Mouse (Mus musculus): ENCODE data around the gene Dmrt2. TPM values are rescaled to one million over a fixed set of nuclear protein-coding genes. Genes with fewer than 3 reads are reported as not detected.
A peak's percentile ranks its signal among the peaks of the same experiment; 100 is the strongest.

The Dmrt2 gene
- polyA plus RNA-seq, 1 experiment from 2014 or later, result 0.82 TPM

- Histone ChIP-seq H3K27ac (no peak overlapping the region), H3K36me3 (no peaks in the 10 kb centered on the region), H3K9me3 (no peaks in the 10 kb centered on the region), H3K27me3 (ENCODE audit: insufficient read depth, poor library complexity, severe bottlenecking) (peaks cover 95% of the 10 kb centered on the region), H3K4me1 (replicated peaks) (peaks cover 28% of the 10 kb centered on the region), H3K4me3 (no peak overlapping the region)
- no peak for DNase-seq (ENCODE audit: low spot score)
- WGBS, result 7% methylated on average over 4 of the region's 4 CpGs
These were observed 4.4 kb upstream of the Dmrt2 start for GRCm38 (mm10) chr19:25667836-25668235.

GRCm38 (mm10) chr19:25669593-25670248 lies 2.5 kb upstream of the Dmrt2 start:
- Histone ChIP-seq H3K36me3 (no peaks in the 10 kb centered on the region), H3K9me3 (no peaks in the 10 kb centered on the region), H3K27me3 (ENCODE audit: insufficient read depth, poor library complexity, severe bottlenecking) (peaks cover 100% of the 10 kb centered on the region), H3K4me3 (no peak overlapping the region), H3K27ac (no peak overlapping the region), H3K4me1 (replicated peaks) (peaks cover 41% of the 10 kb centered on the region)
- DNase-seq (ENCODE audit: low spot score), result peak; percentile 14
- WGBS, result 4% methylated on average over 3 of the region's 3 CpGs

DNA sequence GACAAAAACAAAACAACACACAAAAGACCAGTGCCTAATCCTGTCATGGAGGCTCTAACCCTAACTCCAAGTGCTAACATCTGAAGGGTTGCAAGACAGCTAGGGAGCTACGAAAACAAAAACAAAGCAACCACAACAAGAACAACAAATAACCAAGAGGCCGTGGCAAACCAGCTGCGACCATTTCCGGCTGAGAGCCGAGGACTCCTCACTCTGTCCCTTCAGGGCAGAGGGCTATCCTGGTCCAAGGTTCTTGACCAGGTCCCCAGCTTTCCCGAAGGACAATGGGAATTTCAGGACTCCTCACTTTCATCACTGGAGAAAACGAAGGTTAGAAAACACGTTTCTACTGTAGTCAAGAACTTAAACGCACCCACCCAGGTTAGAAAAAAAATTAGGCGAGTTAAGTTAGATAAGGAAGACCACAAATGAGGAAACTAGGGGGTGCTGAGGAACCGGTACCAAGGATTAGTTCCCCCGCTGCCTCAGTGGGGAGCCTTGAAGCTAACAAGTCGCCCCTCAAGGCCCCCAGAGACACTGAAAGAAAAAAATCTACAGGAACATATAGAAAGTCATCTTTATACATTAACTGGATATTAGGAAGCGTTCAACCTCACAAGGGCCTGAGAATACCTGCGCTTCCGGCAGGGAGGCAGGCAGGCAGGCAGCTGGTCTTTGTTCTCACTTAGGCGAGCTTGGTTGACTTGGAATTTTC lies 1.5 kb upstream of the Dmrt2 start:
- Histone ChIP-seq H3K9me3 (no peaks in the 10 kb centered on the region), H3K4me3 (no peak overlapping the region), H3K36me3 (no peaks in the 10 kb centered on the region), H3K27ac (no peak overlapping the region), H3K4me1 (replicated peaks) (peaks cover 37% of the 10 kb centered on the region), H3K27me3 (ENCODE audit: insufficient read depth, poor library complexity, severe bottlenecking) (peaks cover 100% of the 10 kb centered on the region)
- under 1% methylated on average over 17 of the region's 17 CpGs for WGBS
- DNase-seq (ENCODE audit: low spot score), result peak; percentile 31

DNA sequence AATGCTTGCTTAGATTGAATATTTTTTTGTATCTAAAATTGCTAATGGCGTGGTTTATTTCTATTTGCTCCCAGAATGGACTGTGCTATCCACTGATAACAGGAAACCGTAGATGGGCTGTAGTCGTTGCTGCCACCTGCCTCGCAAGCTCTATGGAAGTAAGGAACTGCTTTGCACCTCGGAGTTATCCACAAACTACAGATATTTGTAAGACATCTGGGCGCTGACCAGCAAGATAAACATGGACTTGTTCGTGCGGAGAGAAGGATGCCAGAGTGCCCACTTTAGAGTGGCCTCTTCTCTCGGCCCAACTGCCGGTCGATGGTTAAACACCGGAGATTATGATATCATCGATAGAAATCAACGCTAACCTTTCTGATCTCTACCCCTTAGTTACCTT lies 530 bp upstream of the Dmrt2 start:
- under 1% methylated on average over 14 of the region's 14 CpGs for WGBS
- Histone ChIP-seq H3K27me3 (ENCODE audit: insufficient read depth, poor library complexity, severe bottlenecking) (peaks cover 100% of the 10 kb centered on the region), H3K4me1 (replicated peaks) (peaks cover 28% of the 10 kb centered on the region), H3K4me3 (peak overlapping the region; percentile 59), H3K36me3 (no peaks in the 10 kb centered on the region), H3K9me3 (no peaks in the 10 kb centered on the region), H3K27ac (no peak overlapping the region)
- no peak for DNase-seq (ENCODE audit: low spot score)

GRCm38 (mm10) chr19:25673224-25674055 lies 1.2 kb downstream of the Dmrt2 start:
- peak overlapping the region; percentile 59 for H3K4me3 ChIP-seq
- H3K27ac ChIP-seq, result no peak overlapping the region
- H3K9me3 ChIP-seq, result no peaks in the 10 kb centered on the region
- H3K27me3 ChIP-seq (ENCODE audit: insufficient read depth, poor library complexity, severe bottlenecking), result peaks cover 100% of the 10 kb centered on the region
- H3K4me1 ChIP-seq (replicated peaks), result peaks cover 26% of the 10 kb centered on the region
- WGBS, result under 1% methylated on average over 66 of the region's 66 CpGs
- H3K36me3 ChIP-seq, result no peaks in the 10 kb centered on the region
- DNase-seq (ENCODE audit: low spot score), result peak; percentile 59

- H3K4me3 ChIP-seq, result peak overlapping the region; percentile 59
- peaks cover 26% of the 10 kb centered on the region for H3K4me1 ChIP-seq (replicated peaks)
- peaks cover 96% of the 10 kb centered on the region for H3K27me3 ChIP-seq (ENCODE audit: insufficient read depth, poor library complexity, severe bottlenecking)
- under 1% methylated on average over 15 of the region's 15 CpGs for WGBS
- no peaks in the 10 kb centered on the region for H3K36me3 ChIP-seq
- H3K9me3 ChIP-seq, result no peaks in the 10 kb centered on the region
- H3K27ac ChIP-seq, result no peak overlapping the region
- peak; percentile 9 for DNase-seq (ENCODE audit: low spot score)
These were observed 1.8 kb downstream of the Dmrt2 start for GRCm38 (mm10) chr19:25674056-25674420.

GRCm38 (mm10) chr19:25674744-25675143 lies 2.5 kb downstream of the Dmrt2 start:
- Histone ChIP-seq H3K4me1 (replicated peaks) (peaks cover 26% of the 10 kb centered on the region), H3K27me3 (ENCODE audit: insufficient read depth, poor library complexity, severe bottlenecking) (peaks cover 89% of the 10 kb centered on the region), H3K4me3 (no peak overlapping the region), H3K36me3 (no peaks in the 10 kb centered on the region), H3K27ac (no peak overlapping the region), H3K9me3 (no peaks in the 10 kb centered on the region)
- WGBS, result 3% methylated on average over 8 of the region's 8 CpGs
- DNase-seq (ENCODE audit: low spot score), result peak; percentile 21

DNA sequence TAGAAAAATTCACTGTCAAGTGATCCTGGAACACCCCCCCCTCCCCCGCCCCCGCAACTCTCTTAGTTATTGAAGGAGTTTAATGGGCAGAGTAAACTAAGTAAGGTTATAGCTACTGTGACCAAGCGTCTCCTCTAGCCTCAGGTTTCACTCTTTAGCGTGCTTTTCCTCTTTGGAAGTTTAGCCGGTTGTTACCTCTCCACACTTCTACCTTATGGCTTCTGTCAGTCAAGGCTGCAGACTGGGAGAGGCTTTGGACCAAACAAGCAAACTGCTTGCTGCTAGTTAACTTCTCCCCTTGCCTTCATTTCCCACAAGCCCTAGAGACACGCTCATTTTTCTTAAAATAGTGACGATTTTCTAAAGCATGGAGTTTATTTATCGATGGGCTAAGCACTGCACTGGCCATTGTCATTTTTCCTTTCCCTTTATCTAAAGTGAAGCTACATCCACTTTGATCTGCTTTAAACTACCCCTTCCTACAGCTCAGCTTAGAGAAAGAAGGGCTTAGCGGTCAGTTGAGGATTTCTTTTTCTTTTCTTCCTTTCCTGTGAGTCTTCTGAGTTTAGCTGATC lies 3.7 kb downstream of the Dmrt2 start:
- no peak overlapping the region for H3K4me3 ChIP-seq
- H3K4me1 ChIP-seq (replicated peaks), result peaks cover 26% of the 10 kb centered on the region
- no peak for DNase-seq (ENCODE audit: low spot score)
- peaks cover 87% of the 10 kb centered on the region for H3K27me3 ChIP-seq (ENCODE audit: insufficient read depth, poor library complexity, severe bottlenecking)
- WGBS, result 9% methylated on average over 9 of the region's 9 CpGs
- H3K36me3 ChIP-seq, result no peaks in the 10 kb centered on the region
- H3K27ac ChIP-seq, result no peak overlapping the region
- no peaks in the 10 kb centered on the region for H3K9me3 ChIP-seq

DNA sequence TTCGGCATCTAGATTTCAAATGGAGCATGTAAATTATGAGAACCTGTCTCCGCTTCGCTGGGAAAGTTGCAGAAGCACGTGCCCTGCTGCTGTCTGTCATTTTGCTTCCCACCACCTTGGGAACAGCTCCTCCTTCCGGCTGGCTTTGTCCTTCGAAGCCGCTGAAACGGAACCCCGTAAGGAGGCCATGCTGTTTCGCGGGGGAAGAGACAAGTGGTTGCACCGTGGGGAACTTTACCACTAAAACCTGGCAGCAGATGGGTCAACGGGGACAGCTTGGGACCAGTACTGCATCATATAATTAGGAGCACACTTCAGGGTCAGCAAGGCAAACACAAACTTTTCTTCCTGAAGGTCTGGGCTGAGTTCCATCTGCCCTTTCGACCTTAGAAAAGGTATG lies 26.6 kb downstream of the Dmrt2 start:
- H3K4me3 ChIP-seq, result no peak overlapping the region
- H3K36me3 ChIP-seq, result no peaks in the 10 kb centered on the region
- 0 out of 2 replicates have a peak, but pooled peaks cover 3% of the 10 kb centered on the region for H3K9me3 ChIP-seq
- no peak overlapping the region for H3K27ac ChIP-seq
- H3K27me3 ChIP-seq (ENCODE audit: insufficient read depth, poor library complexity, severe bottlenecking), result no peaks in the 10 kb centered on the region
- DNase-seq (ENCODE audit: low spot score), result no peak
- 68% methylated on average over 14 of the region's 14 CpGs for WGBS
- no peaks in the 10 kb centered on the region for H3K4me1 ChIP-seq (replicated peaks)

DNA sequence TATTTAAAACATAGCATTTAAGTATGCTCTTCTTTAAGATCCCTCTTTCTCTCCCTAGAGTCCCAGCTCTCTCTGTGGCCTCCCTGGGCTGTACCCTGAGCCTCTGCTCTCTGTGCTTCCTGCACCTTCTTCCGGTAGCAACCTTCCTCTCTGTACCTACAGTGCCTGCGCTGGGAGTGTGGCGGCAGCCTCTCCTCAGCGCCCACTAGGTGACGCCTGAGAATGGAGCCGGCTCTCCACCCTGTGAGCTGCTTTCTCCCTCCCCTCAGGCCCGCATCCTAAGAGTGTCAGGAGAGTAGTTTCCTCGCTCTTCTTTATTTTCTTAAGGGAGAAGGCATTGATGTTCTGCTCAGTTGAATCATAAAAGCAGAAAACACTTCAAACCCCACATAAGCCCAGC lies 41.2 kb downstream of the Dmrt2 start:
- 9% methylated on average over 8 of the region's 8 CpGs for WGBS
- Histone ChIP-seq H3K27me3 (ENCODE audit: insufficient read depth, poor library complexity, severe bottlenecking) (no peaks in the 10 kb centered on the region), H3K4me1 (replicated peaks) (no peaks in the 10 kb centered on the region), H3K4me3 (no peak overlapping the region), H3K36me3 (no peaks in the 10 kb centered on the region), H3K27ac (no peak overlapping the region), H3K9me3 (no peaks in the 10 kb centered on the region)
- peak; percentile 26 for DNase-seq (ENCODE audit: low spot score)

GRCm38 (mm10) chr19:25714927-25715326 lies 42.7 kb downstream of the Dmrt2 start:
- 71% methylated on average over 2 of the region's 2 CpGs for WGBS
- Histone ChIP-seq H3K4me3 (no peak overlapping the region), H3K27ac (no peak overlapping the region), H3K36me3 (no peaks in the 10 kb centered on the region), H3K4me1 (replicated peaks) (no peaks in the 10 kb centered on the region), H3K9me3 (no peaks in the 10 kb centered on the region), H3K27me3 (ENCODE audit: insufficient read depth, poor library complexity, severe bottlenecking) (no peaks in the 10 kb centered on the region)
- DNase-seq (ENCODE audit: low spot score), result no peak

- Histone ChIP-seq H3K4me1 (replicated peaks) (no peaks in the 10 kb centered on the region), H3K27me3 (ENCODE audit: insufficient read depth, poor library complexity, severe bottlenecking) (no peaks in the 10 kb centered on the region), H3K27ac (no peak overlapping the region), H3K36me3 (no peaks in the 10 kb centered on the region), H3K9me3 (no peaks in the 10 kb centered on the region), H3K4me3 (no peak overlapping the region)
- no peak for DNase-seq (ENCODE audit: low spot score)
- 53% methylated on average over 5 of the region's 5 CpGs for WGBS
These were observed 50.4 kb downstream of the Dmrt2 start for GRCm38 (mm10) chr19:25722616-25723015.
